Mouse (Mus musculus): ENCODE measurements at regions not wholly inside any gene's neighbourhood (a gene's known extent, or its start where the extent isn't known, plus 50 kb on each side); places are given as distances from the start of the nearest gene placed in this dataset.

GRCm38 (mm10) chr10:66891811-66892210 is 204.1 kb upstream of the Jmjd1c start:
- TF ChIP-seq POLR2A (IDR thresholded peaks at IDR 0.05; ENCODE audit: insufficient read depth, low read depth, low read length) (no peak), CTCF (IDR thresholded peaks at IDR 0.05; ENCODE audit: insufficient read depth, low read depth, low read length) (no peak)
